Mouse (Mus musculus): ENCODE data around the gene Rrp1. TPM values are rescaled to one million over a fixed set of nuclear protein-coding genes. Genes with fewer than 3 reads are reported as not detected.

The Rrp1 gene
- polyA plus RNA-seq, 1 experiment from 2014 or later: 406 TPM

DNA sequence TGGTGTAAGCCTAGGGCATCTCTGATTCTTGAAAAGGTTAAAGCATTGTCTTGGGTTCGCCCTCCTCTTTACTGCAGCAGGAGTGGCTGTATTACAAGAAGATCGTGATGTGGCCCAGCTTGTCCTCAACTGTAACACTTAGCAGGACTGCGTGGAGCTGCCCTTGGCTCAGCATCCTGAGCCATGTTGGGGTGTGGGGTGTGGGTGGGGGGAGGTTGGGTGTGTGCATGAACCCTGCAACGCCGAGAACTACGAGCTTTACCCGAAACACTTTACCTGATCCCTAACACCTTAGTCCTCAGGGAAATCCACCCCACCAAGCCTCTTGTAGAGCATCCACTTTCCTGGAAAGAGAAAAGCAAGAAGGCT lies 293 bp upstream of the Rrp1 start:
- ATAC-seq: no peak; the same call in 1 of the 2 replicates
- Histone ChIP-seq H3K4me1 (ENCODE audit: control insufficient read depth, insufficient read depth, low read length) (peaks cover 14% of the 10 kb centered on the region), H3K27me3 (ENCODE audit: control insufficient read depth, insufficient read depth, low read depth, low read length) (no peaks in the 10 kb centered on the region), H3K36me3 (ENCODE audit: control insufficient read depth, insufficient read depth, low read length) (peaks cover 21% of the 10 kb centered on the region), H3K9me3 (replicated peaks; ENCODE audit: control insufficient read depth, low read length, poor library complexity, severe bottlenecking) (no peaks in the 10 kb centered on the region), H3K4me3 (ENCODE audit: low read depth, low read length) (peak overlapping the region; percentile 73), H3K4me2 (ENCODE audit: low read length) (peak overlapping the region; percentile 80), H3K27ac (ENCODE audit: low read length) (peak overlapping the region; percentile 87), H3K9ac (ENCODE audit: low read depth, low read length) (peak overlapping the region; percentile 90)
- WGBS: 44% methylated on average over 7 of the region's 7 CpGs

DNA sequence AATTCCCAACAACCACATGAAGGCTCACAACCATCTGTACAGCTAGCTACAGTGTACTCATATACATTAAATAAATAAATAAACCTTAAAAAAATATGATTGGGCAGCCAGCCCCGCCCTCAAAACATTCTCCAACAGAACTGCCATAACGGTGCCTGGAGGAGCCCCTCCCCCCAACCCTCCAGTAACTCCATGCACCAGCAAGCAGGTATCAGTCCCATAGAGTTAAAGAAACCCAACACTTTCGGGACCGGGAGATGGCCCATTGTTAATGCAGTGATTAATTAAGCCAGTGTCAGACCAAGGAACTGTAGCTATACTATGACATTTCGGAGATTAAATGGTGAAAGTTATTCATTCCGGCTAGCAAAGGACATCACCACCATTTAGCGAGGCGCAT lies 992 bp downstream of the Rrp1 start:
- no peaks in the 10 kb centered on the region for H3K9me3 ChIP-seq (replicated peaks; ENCODE audit: control insufficient read depth, low read length, poor library complexity, severe bottlenecking)
- peak overlapping the region; percentile 90 for H3K9ac ChIP-seq (ENCODE audit: low read depth, low read length)
- peaks cover 14% of the 10 kb centered on the region for H3K4me1 ChIP-seq (ENCODE audit: control insufficient read depth, insufficient read depth, low read length)
- H3K36me3 ChIP-seq (ENCODE audit: control insufficient read depth, insufficient read depth, low read length): peaks cover 26% of the 10 kb centered on the region
- peak overlapping the region; percentile 80 for H3K4me2 ChIP-seq (ENCODE audit: low read length)
- H3K27me3 ChIP-seq (ENCODE audit: control insufficient read depth, insufficient read depth, low read depth, low read length): no peaks in the 10 kb centered on the region
- peak overlapping the region; percentile 87 for H3K27ac ChIP-seq (ENCODE audit: low read length)
- 18% methylated on average over 8 of the region's 8 CpGs for WGBS
- ATAC-seq: peak; percentile 15
- H3K4me3 ChIP-seq (ENCODE audit: low read depth, low read length): peak overlapping the region; percentile 73

DNA sequence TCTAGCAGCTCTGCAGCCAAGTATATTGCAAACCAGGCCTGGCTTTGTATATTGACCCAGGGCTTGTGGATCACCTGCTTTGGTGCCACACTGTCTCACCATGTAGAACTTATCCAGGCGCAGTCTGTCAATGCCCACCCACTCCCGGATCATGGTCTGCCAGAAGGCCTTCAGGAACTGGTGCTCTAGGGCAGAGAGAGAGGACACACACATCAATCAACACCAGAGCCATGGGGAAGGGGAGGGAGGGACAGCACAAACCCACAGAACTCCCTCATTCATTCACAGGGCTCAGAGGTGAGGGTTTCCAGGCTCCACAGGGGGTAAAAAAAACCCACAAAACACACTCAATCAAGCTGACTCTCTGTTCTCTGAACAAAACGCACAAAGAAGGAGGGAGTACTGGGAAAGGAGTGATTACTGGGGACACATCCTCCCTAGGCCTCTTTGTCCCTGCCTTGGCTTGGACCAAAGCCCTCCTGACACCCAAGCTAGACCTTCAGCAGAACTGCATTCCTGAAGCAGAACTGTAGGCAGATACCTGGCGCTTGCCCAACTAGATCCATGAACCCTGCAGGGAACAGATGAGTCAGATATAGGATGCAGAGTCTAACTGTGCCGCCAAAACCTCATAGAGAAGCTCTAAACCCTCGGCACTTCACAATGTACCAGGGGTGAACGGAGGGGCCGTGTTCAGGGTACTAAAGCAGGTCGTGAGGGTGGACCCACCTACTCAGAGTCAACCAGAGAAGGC lies 3.6 kb downstream of the Rrp1 start:
- Histone ChIP-seq H3K4me2 (ENCODE audit: low read length) (no peak overlapping the region), H3K9ac (ENCODE audit: low read depth, low read length) (no peak overlapping the region), H3K9me3 (replicated peaks; ENCODE audit: control insufficient read depth, low read length, poor library complexity, severe bottlenecking) (no peaks in the 10 kb centered on the region), H3K27ac (ENCODE audit: low read length) (no peak overlapping the region), H3K4me1 (ENCODE audit: control insufficient read depth, insufficient read depth, low read length) (peaks cover 14% of the 10 kb centered on the region), H3K4me3 (ENCODE audit: low read depth, low read length) (no peak overlapping the region), H3K36me3 (ENCODE audit: control insufficient read depth, insufficient read depth, low read length) (peaks cover 45% of the 10 kb centered on the region), H3K27me3 (ENCODE audit: control insufficient read depth, insufficient read depth, low read depth, low read length) (no peaks in the 10 kb centered on the region)
- 92% methylated on average over 9 of the region's 9 CpGs for WGBS
- no peak for ATAC-seq

DNA sequence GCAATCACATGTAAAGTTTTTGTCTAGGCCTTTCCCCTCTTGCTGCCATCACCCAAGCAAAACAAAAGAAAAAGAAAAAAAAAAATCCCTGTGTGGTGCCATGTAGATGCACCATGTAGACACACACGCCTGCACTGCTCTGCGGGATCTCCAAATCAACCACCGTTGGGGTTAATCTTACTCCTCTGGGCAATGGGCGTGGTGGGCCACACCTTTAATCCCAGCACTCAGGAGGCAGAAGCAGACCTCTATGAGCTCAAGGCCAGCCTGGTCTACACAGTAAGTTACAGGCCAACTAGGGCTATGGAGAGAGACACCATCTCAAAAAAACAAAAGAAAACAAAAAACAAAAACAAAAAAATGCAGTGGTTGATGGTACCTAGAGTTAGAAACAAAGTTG lies 5.7 kb downstream of the Rrp1 start:
- Histone ChIP-seq H3K9ac (ENCODE audit: low read depth, low read length) (no peak overlapping the region), H3K27me3 (ENCODE audit: control insufficient read depth, insufficient read depth, low read depth, low read length) (no peaks in the 10 kb centered on the region), H3K27ac (ENCODE audit: low read length) (no peak overlapping the region), H3K4me2 (ENCODE audit: low read length) (no peak overlapping the region), H3K4me1 (ENCODE audit: control insufficient read depth, insufficient read depth, low read length) (peaks cover 11% of the 10 kb centered on the region), H3K36me3 (ENCODE audit: control insufficient read depth, insufficient read depth, low read length) (peaks cover 64% of the 10 kb centered on the region), H3K9me3 (replicated peaks; ENCODE audit: control insufficient read depth, low read length, poor library complexity, severe bottlenecking) (no peaks in the 10 kb centered on the region), H3K4me3 (ENCODE audit: low read depth, low read length) (no peak overlapping the region)
- 94% methylated on average over 4 of the region's 4 CpGs for WGBS
- ATAC-seq: no peak

DNA sequence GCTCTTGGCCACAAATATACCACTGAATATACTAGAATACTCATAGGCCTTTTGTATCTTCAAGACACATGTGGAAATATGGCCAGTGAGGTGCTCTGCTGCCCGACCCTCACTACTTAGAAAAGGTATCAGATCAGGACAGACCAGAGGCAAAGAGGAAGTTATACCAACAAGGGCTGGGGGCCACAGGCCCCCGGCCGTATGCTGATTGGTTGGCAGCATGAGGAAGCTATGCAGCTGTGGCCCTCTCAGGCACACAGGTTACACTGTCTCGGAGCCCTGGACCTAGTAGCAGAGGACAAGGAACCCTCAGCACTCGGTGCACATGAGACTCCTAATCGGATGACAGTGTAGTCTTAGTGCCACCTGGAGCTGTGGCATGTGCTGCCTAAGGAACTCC lies 6.7 kb downstream of the Rrp1 start:
- Histone ChIP-seq H3K4me1 (ENCODE audit: control insufficient read depth, insufficient read depth, low read length) (peaks cover 3% of the 10 kb centered on the region; the same call in 1 of the 2 replicates), H3K9me3 (replicated peaks; ENCODE audit: control insufficient read depth, low read length, poor library complexity, severe bottlenecking) (no peaks in the 10 kb centered on the region), H3K27ac (ENCODE audit: low read length) (no peak overlapping the region), H3K27me3 (ENCODE audit: control insufficient read depth, insufficient read depth, low read depth, low read length) (no peaks in the 10 kb centered on the region), H3K9ac (ENCODE audit: low read depth, low read length) (no peak overlapping the region), H3K36me3 (ENCODE audit: control insufficient read depth, insufficient read depth, low read length) (peaks cover 73% of the 10 kb centered on the region), H3K4me2 (ENCODE audit: low read length) (no peak overlapping the region), H3K4me3 (ENCODE audit: low read depth, low read length) (no peak overlapping the region)
- no peak for ATAC-seq
- WGBS: 92% methylated on average over 6 of the region's 6 CpGs

DNA sequence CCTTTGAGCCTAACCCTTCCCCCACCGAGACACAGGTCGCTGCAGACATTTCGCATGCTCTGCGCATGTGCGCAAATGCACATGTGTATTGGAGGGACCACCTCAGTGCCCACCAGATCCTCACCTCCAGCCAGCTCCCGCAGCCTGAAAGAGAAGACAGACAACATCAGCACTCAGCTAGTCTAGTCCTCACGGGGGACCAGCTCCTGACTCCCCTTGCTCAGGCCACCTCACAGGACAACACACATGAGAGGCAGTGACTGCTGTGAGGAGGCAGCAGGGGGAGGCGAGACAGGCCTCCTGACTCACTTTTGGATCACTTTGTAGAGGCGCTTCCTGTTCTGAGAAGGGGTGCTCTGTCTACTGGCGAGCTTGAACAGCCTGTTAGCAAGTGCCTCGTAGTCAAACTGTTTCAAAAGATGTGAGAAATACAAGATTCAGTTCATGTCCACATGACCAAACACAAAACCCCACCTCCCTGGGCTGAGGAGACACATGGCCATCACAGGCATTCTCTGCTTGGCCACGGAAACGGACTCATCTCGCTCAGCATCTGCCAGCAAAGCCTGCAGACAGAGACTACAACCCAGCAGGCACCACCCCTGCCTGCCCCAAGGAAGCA lies 10.4 kb downstream of the Rrp1 start:
- no peak for ATAC-seq
- H3K9me3 ChIP-seq (replicated peaks; ENCODE audit: control insufficient read depth, low read length, poor library complexity, severe bottlenecking): no peaks in the 10 kb centered on the region
- H3K36me3 ChIP-seq (ENCODE audit: control insufficient read depth, insufficient read depth, low read length): peaks cover 55% of the 10 kb centered on the region
- H3K27me3 ChIP-seq (ENCODE audit: control insufficient read depth, insufficient read depth, low read depth, low read length): no peaks in the 10 kb centered on the region
- H3K4me3 ChIP-seq (ENCODE audit: low read depth, low read length): no peak overlapping the region
- H3K27ac ChIP-seq (ENCODE audit: low read length): no peak overlapping the region
- H3K9ac ChIP-seq (ENCODE audit: low read depth, low read length): no peak overlapping the region
- whole genome bisulfite sequencing: 91% methylated on average over 14 of the region's 14 CpGs
- no peak overlapping the region for H3K4me2 ChIP-seq (ENCODE audit: low read length)
- peaks cover 4% of the 10 kb centered on the region; the same call in 1 of the 2 replicates for H3K4me1 ChIP-seq (ENCODE audit: control insufficient read depth, insufficient read depth, low read length)

- 91% methylated on average over 2 of the region's 2 CpGs for WGBS
- H3K36me3 ChIP-seq (ENCODE audit: control insufficient read depth, insufficient read depth, low read length): peaks cover 50% of the 10 kb centered on the region
- H3K4me3 ChIP-seq (ENCODE audit: low read depth, low read length): no peak overlapping the region
These were observed 11.7 kb downstream of the Rrp1 start for GRCm38 (mm10) chr10:78401127-78401526.

GRCm38 (mm10) chr10:78399090-78399657 lies 13.7 kb downstream of the Rrp1 start:
- Histone ChIP-seq H3K9ac (ENCODE audit: low read depth, low read length) (peak overlapping the region; percentile 41; the same call in 1 of the 2 replicates), H3K27me3 (ENCODE audit: control insufficient read depth, insufficient read depth, low read depth, low read length) (no peaks in the 10 kb centered on the region), H3K4me3 (ENCODE audit: low read depth, low read length) (no peak overlapping the region), H3K27ac (ENCODE audit: low read length) (peak overlapping the region; percentile 47; the same call in 1 of the 2 replicates), H3K4me2 (ENCODE audit: low read length) (no peak overlapping the region), H3K9me3 (replicated peaks; ENCODE audit: control insufficient read depth, low read length, poor library complexity, severe bottlenecking) (no peaks in the 10 kb centered on the region), H3K4me1 (ENCODE audit: control insufficient read depth, insufficient read depth, low read length) (peaks cover 17% of the 10 kb centered on the region), H3K36me3 (ENCODE audit: control insufficient read depth, insufficient read depth, low read length) (peaks cover 36% of the 10 kb centered on the region)
- WGBS: 32% methylated on average over 17 of the region's 17 CpGs
- ATAC-seq: no peak

More at GRCm38 (mm10) chr10:78401127-78401526, 11.7 kb downstream of the Rrp1 start:
- H3K27me3 ChIP-seq (ENCODE audit: control insufficient read depth, insufficient read depth, low read depth, low read length): no peaks in the 10 kb centered on the region
- H3K9ac ChIP-seq (ENCODE audit: low read depth, low read length): no peak overlapping the region
- no peaks in the 10 kb centered on the region for H3K9me3 ChIP-seq (replicated peaks; ENCODE audit: control insufficient read depth, low read length, poor library complexity, severe bottlenecking)
- no peak overlapping the region for H3K4me2 ChIP-seq (ENCODE audit: low read length)
- ATAC-seq: no peak
- peaks cover 10% of the 10 kb centered on the region for H3K4me1 ChIP-seq (ENCODE audit: control insufficient read depth, insufficient read depth, low read length)
- no peak overlapping the region for H3K27ac ChIP-seq (ENCODE audit: low read length)

GRCm38 (mm10) chr10:78396625-78396885 lies 16.3 kb downstream of the Rrp1 start:
- H3K9me3 ChIP-seq (replicated peaks; ENCODE audit: control insufficient read depth, low read length, poor library complexity, severe bottlenecking): no peaks in the 10 kb centered on the region
- peak overlapping the region; percentile 16 for H3K4me3 ChIP-seq (ENCODE audit: low read depth, low read length)
- peak overlapping the region; percentile 45 for H3K4me2 ChIP-seq (ENCODE audit: low read length)
- H3K27me3 ChIP-seq (ENCODE audit: control insufficient read depth, insufficient read depth, low read depth, low read length): peaks cover 10% of the 10 kb centered on the region
- peak; percentile 36; the same call in 1 of the 2 replicates for ATAC-seq
- peak overlapping the region; percentile 48 for H3K9ac ChIP-seq (ENCODE audit: low read depth, low read length)
- 59% methylated on average over 4 of the region's 4 CpGs for WGBS
- H3K27ac ChIP-seq (ENCODE audit: low read length): peak overlapping the region; percentile 60
- peaks cover 17% of the 10 kb centered on the region for H3K4me1 ChIP-seq (ENCODE audit: control insufficient read depth, insufficient read depth, low read length)
- peaks cover 12% of the 10 kb centered on the region for H3K36me3 ChIP-seq (ENCODE audit: control insufficient read depth, insufficient read depth, low read length)
